Mouse (Mus musculus) bone marrow macrophage, adult 2 months (primary cell): ENCODE data around the gene Tef.
A peak's percentile ranks its signal among the peaks of the same experiment; 100 is the strongest.

Experiments used
- CTCF ChIP-seq: IDR thresholded peaks from 2 replicates; pipeline ENCODE4 v1.5.1; 2012; ENCODE audit warnings: low read depth, mild to moderate bottlenecking, low read length, moderate library complexity
- POLR2A ChIP-seq: IDR thresholded peaks from 2 replicates; pipeline ENCODE4 v1.6.1; 2012; ENCODE audit warnings: mild to moderate bottlenecking, low read depth, low read length, borderline replicate concordance

GRCm38 (mm10) chr15:81858138-81858516 is 55.9 kb downstream of the Tef start:
- TF ChIP-seq POLR2A = peak; percentile 98
- no peak for TF ChIP-seq CTCF
